Mouse (Mus musculus): ENCODE measurements around the gene Hist1h2bk. TPM values are rescaled to one million over a fixed set of nuclear protein-coding genes. Genes with fewer than 3 reads are reported as not detected.
"Not testable (repeated sequence)": the region's sequence is repeated elsewhere in the genome, so short reads cannot be mapped to it uniquely, and the experiment has no call there.

Gene Hist1h2bk
- total and polyA plus RNA-seq, 3 experiments, result 7.3 to 10.0 TPM; not detected in 1

DNA sequence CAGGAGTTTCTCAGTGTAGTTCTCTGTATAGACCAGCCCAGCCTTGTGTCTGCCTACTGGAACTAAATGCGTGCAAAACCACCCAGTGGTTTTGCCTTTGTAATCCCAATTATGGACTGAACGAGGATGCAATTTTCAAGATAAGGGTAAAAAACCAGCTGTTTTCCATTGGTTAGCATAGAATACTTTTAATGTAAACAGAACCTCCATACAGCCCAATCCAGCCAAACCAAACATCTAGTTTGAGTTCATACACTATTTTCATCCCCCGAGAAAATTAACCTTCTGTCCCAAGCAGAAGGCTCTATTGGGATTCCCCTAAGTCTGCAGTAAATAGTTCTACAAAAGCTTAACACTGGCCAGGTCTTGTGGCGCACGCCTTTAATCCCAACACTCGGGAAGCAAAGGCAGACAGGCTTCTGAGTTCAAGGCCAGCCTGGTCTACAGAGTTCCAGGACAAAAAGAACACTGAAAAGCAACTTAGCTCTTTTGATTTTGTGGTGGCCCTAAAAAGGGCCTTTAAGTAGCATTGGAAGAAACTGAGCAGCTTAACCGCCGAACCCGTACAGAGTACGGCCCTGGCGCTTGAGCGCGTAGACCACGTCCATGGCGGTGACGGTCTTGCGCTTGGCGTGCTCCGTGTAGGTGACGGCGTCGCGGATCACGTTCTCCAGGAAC is 4.9 kb downstream of the Hist1h2bk start:
- TF ChIP-seq POLR2A (IDR thresholded peaks at IDR 0.05; ENCODE audit: insufficient read depth, low read depth, low read length), result no peak
- no peak for TF ChIP-seq EP300 (IDR thresholded peaks at IDR 0.05; ENCODE audit: insufficient read depth, low read depth, low read length)
- TF ChIP-seq CTCF (IDR thresholded peaks at IDR 0.05), result no peak
- intact Hi-C loops (cut with DNase I), result loop anchor here (2.0 to 10.0 kb wide), 7 partner anchors 263 to 1707 kb away; partner anchors contain the start of genes Hist1h1e, Hist1h2ai, Hist1h2ak and Hist1h2bb
- Histone ChIP-seq H3K4me3 (peak overlapping the region; percentile 53), H3K27ac (peak overlapping the region; percentile 44; the same call in 1 of the 2 replicates), H3K4me1 (ENCODE audit: control insufficient read depth, insufficient read depth, low read length) (no peaks in the 10 kb centered on the region; the same call in 1 of the 2 replicates), H3K27me3 (ENCODE audit: control insufficient read depth, insufficient read depth, low read length) (no peaks in the 10 kb centered on the region), H3K36me3 (ENCODE audit: control insufficient read depth, insufficient read depth, low read length) (no peaks in the 10 kb centered on the region), H3K9ac (ENCODE audit: low read depth, low read length) (peak overlapping the region; percentile 65), H3K79me2 (replicated peaks; ENCODE audit: control insufficient read depth, insufficient read depth, low read length) (no peaks in the 10 kb centered on the region)
- WGBS, result 6% methylated on average over 24 of the region's 24 CpGs
- DNase-seq, result no peak

- DNase-seq, result peak; percentile 93 to 97
- peak; percentile 95 for TF ChIP-seq EP300 (IDR thresholded peaks at IDR 0.05; ENCODE audit: insufficient read depth, low read depth, low read length)
- TF ChIP-seq POLR2A (IDR thresholded peaks at IDR 0.05; ENCODE audit: insufficient read depth, low read depth, low read length), result peak; percentile 97
- H3K27me3 ChIP-seq (ENCODE audit: control insufficient read depth, insufficient read depth, low read length); H3K36me3 ChIP-seq (ENCODE audit: control insufficient read depth, insufficient read depth, low read length); H3K4me1 ChIP-seq (ENCODE audit: control insufficient read depth, insufficient read depth, low read length); H3K79me2 ChIP-seq (replicated peaks; ENCODE audit: control insufficient read depth, insufficient read depth, low read length): not testable (repeated sequence)
- Histone ChIP-seq H3K4me3 (peak within 1 kb of the TSS; percentile 53), H3K9ac (ENCODE audit: low read depth, low read length) (peak within 1 kb of the TSS; percentile 65), H3K27ac (peak within 1 kb of the TSS; percentile 44; the same call in 1 of the 2 replicates)
- under 1% methylated on average over 24 of the region's 27 CpGs for WGBS
- intact Hi-C loops (cut with DNase I), result loop anchor here (2.0 to 10.0 kb wide), 7 partner anchors 264 to 1706 kb away; partner anchors contain the start of genes Hist1h1e, Hist1h2ai, Hist1h2ak and Hist1h2bb
These were observed 5.5 kb downstream of the Hist1h2bk start, which contains the start of gene Hist1h4i for GRCm38 (mm10) chr13:22041142-22041536. Gene Hist1h4i (minus strand): TSS chr13:22041362.

DNA sequence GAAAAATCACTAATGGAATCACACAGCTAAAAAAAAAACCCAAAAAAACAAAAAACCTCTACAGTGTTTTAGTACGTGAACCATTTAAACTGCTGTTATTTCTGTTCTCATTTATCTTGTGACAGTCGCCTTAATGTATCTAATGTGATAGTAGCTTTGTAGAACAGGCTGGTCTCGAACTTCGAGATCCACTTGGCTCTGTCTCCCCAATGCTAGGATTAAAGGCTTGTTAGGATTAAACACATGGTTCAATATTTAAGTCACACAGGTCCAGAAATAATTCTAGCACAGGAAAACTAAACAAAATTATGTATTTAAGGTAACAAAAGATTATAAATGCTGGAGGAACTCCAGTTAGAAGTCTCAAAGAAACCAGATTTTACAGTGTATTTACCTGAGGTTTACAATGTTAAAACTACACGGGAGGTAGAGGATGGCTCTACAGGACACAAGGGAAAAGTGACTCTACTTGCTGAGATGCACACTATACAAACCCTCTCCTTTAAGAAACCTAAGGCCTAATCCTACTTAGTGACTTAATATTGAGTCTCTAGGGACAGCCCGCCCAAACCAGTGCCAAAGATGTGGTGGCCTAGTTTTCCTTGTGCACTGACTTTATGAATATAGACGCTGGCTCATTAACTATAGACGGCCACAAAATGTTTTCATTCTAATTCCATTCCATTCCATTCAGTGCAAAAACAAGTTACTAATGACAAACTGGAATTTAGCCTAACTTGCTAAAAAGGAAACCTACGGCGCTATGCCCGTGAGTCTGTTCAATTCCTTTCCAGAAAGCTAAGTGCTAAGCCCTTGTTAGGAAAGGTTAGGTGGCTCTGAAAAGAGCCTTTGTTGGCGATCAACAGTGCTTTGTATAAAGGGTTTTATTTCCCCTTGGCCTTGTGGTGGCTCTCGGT is 6.2 kb downstream of the Hist1h2bk start:
- H3K27ac ChIP-seq, result no peak overlapping the region

GRCm38 (mm10) chr13:22042568-22043502 is 7.2 kb downstream of the Hist1h2bk start, which contains the start of the genes Hist1h2ag and Hist1h2bj:
Gene Hist1h2ag (minus strand): TSS chr13:22042944.
Gene Hist1h2bj (plus strand): TSS chr13:22043214.
- Histone ChIP-seq H3K4me3 (peak within 1 kb of the TSS; percentile 51), H3K27ac (peak within 1 kb of the TSS; percentile 19; the same call in 1 of the 2 replicates), H3K9ac (ENCODE audit: low read depth, low read length) (peak within 1 kb of the TSS; percentile 63)
- H3K4me1 ChIP-seq (ENCODE audit: control insufficient read depth, insufficient read depth, low read length); H3K36me3 ChIP-seq (ENCODE audit: control insufficient read depth, insufficient read depth, low read length); H3K27me3 ChIP-seq (ENCODE audit: control insufficient read depth, insufficient read depth, low read length); H3K79me2 ChIP-seq (replicated peaks; ENCODE audit: control insufficient read depth, insufficient read depth, low read length): not testable (repeated sequence)
- intact Hi-C loops (cut with DNase I), result loop anchor here (5.0 to 10.0 kb wide), 6 partner anchors 266 to 1704 kb away; partner anchors contain the start of genes Hist1h1e, Hist1h2ak, Hist1h2bb and Hist1h2be
- under 1% methylated on average over 48 of the region's 80 CpGs for WGBS
- TF ChIP-seq POLR2A (IDR thresholded peaks at IDR 0.05; ENCODE audit: insufficient read depth, low read depth, low read length) (peak; percentile 96), EP300 (IDR thresholded peaks at IDR 0.05; ENCODE audit: insufficient read depth, low read depth, low read length) (0 out of 2 replicates have a peak, but pooled peaks have one; percentile 40)
- DNase-seq, result peak; percentile 81 to 89

More for the DNA sequence above, 6.2 kb downstream of the Hist1h2bk start:
- Histone ChIP-seq H3K36me3 (ENCODE audit: control insufficient read depth, insufficient read depth, low read length) (no peaks in the 10 kb centered on the region), H3K4me1 (ENCODE audit: control insufficient read depth, insufficient read depth, low read length) (no peaks in the 10 kb centered on the region; the same call in 1 of the 2 replicates), H3K27me3 (ENCODE audit: control insufficient read depth, insufficient read depth, low read length) (no peaks in the 10 kb centered on the region), H3K79me2 (replicated peaks; ENCODE audit: control insufficient read depth, insufficient read depth, low read length) (no peaks in the 10 kb centered on the region), H3K9ac (ENCODE audit: low read depth, low read length) (no peak overlapping the region), H3K4me3 (peak overlapping the region; percentile 31; the same call in 1 of the 2 replicates)
- intact Hi-C loops (cut with DNase I), result loop anchor here (2.0 to 10.0 kb wide), 7 partner anchors 265 to 1705 kb away; partner anchors contain the start of genes Hist1h1e, Hist1h2ai, Hist1h2ak and Hist1h2bb
- no peak for DNase-seq
- 11% methylated on average over 13 of the region's 13 CpGs for WGBS
- TF ChIP-seq EP300 (IDR thresholded peaks at IDR 0.05; ENCODE audit: insufficient read depth, low read depth, low read length) (no peak), CTCF (IDR thresholded peaks at IDR 0.05) (no peak), POLR2A (IDR thresholded peaks at IDR 0.05; ENCODE audit: insufficient read depth, low read depth, low read length) (no peak)

Measured in heart, adult 2 months (tissue).